ENCODE assay signal across 7 mouse cellular contexts in genomic region chr1:181150431-181150826, GRCm38 (mm10). TPM values are rescaled to one million over a fixed set of nuclear protein-coding genes. Genes with fewer than 3 reads are reported as not detected.
DNase-seq lines count a peak whose midpoint lies in the region; ATAC-seq and TF ChIP-seq lines count a peak whose summit lies in the region.

No protein-coding gene starts in this region.

- H3K27me3 ChIP-seq in lung, postnatal 0 days (replicated peaks; ENCODE audit: insufficient read depth, low read length), result no peaks in the 10 kb centered on the region
- H3K27me3 ChIP-seq in forebrain, embryonic 13.5 days, result no peaks in the 10 kb centered on the region
- no peaks in the 10 kb centered on the region for H3K27me3 ChIP-seq in limb, embryonic 14.5 days (ENCODE audit: control insufficient read depth, insufficient read depth, low read length)
- H3K27me3 ChIP-seq in stomach, postnatal 0 days (ENCODE audit: control insufficient read depth, insufficient read depth, low read length), result no peaks in the 10 kb centered on the region

- DNase-seq in lung, postnatal 0 days (ENCODE audit: low spot score), result no peak
- DNase-seq in lung, adult 2 months, result no peak
- no peak for DNase-seq in limb, embryonic 14.5 days (ENCODE audit: low spot score)
- no peak for DNase-seq in stomach, postnatal 0 days (ENCODE audit: low spot score)
- no peak for DNase-seq in layer of hippocampus, postnatal 10 days (ENCODE audit: low spot score in 2 of 2)
- DNase-seq in kidney, adult 9 months, result no peak

- ATAC-seq in lung, postnatal 0 days, result 0 out of 2 replicates have a peak, but pooled peaks have one; percentile 6
- peak; percentile 48 for ATAC-seq in forebrain, embryonic 13.5 days
- peak; percentile 9; the same call in 1 of the 2 replicates for ATAC-seq in limb, embryonic 14.5 days (ENCODE audit: low FRiP score, low read depth)
- ATAC-seq in stomach, postnatal 0 days (ENCODE audit: low FRiP score, low TSS enrichment), result no peak

- H3K36me3 ChIP-seq in lung, postnatal 0 days (ENCODE audit: insufficient read depth, low read length), result no peaks in the 10 kb centered on the region
- peaks cover 16% of the 10 kb centered on the region for H3K36me3 ChIP-seq in forebrain, embryonic 13.5 days (ENCODE audit: poor library complexity, severe bottlenecking)
- H3K36me3 ChIP-seq in limb, embryonic 14.5 days (ENCODE audit: control insufficient read depth, insufficient read depth, low read length), result peaks cover 12% of the 10 kb centered on the region
- no peaks in the 10 kb centered on the region for H3K36me3 ChIP-seq in stomach, postnatal 0 days (ENCODE audit: control insufficient read depth, insufficient read depth, low read length)

- no peak overlapping the region for H3K27ac ChIP-seq in lung, postnatal 0 days (ENCODE audit: low read length)
- H3K27ac ChIP-seq in forebrain, embryonic 13.5 days, result no peak overlapping the region
- no peak overlapping the region for H3K27ac ChIP-seq in limb, embryonic 14.5 days (replicated peaks; ENCODE audit: low read depth, low read length)
- H3K27ac ChIP-seq in stomach, postnatal 0 days (replicated peaks), result no peak overlapping the region; the same call in 1 of the 2 replicates

- 64% methylated on average over 3 of the region's 3 CpGs for WGBS in lung, postnatal 0 days
- 71% methylated on average over 3 of the region's 3 CpGs for WGBS in lung, adult 2 months
- 68% methylated on average over 3 of the region's 3 CpGs for WGBS in forebrain, embryonic 13.5 days
- 70% methylated on average over 3 of the region's 3 CpGs for WGBS in limb, embryonic 14.5 days
- WGBS in stomach, postnatal 0 days, result 61% methylated on average over 3 of the region's 3 CpGs

- no peak for TF ChIP-seq EP300 in lung, postnatal 0 days (IDR thresholded peaks at IDR 0.05)
- no peak for TF ChIP-seq EP300 in stomach, postnatal 0 days (optimal IDR thresholded peaks at IDR 0.05)

- H3K9me3 ChIP-seq in lung, postnatal 0 days (ENCODE audit: low read length), result no peaks in the 10 kb centered on the region
- H3K9me3 ChIP-seq in forebrain, embryonic 13.5 days (replicated peaks), result no peaks in the 10 kb centered on the region
- H3K9me3 ChIP-seq in limb, embryonic 14.5 days (ENCODE audit: control insufficient read depth, low read length), result no peaks in the 10 kb centered on the region
- no peaks in the 10 kb centered on the region for H3K9me3 ChIP-seq in stomach, postnatal 0 days (ENCODE audit: control insufficient read depth, low read length)

- no peak for TF ChIP-seq POLR2A in lung, adult 2 months (IDR thresholded peaks at IDR 0.05; ENCODE audit: borderline replicate concordance, extremely low read depth, low read depth, low read length)
- TF ChIP-seq POLR2A in limb, embryonic 14.5 days (IDR thresholded peaks at IDR 0.05; ENCODE audit: borderline replicate concordance, extremely low read depth, insufficient read depth, insufficient read length), result no peak

- H3K4me1 ChIP-seq in lung, postnatal 0 days (ENCODE audit: insufficient read depth, low read depth, low read length), result peaks cover 7% of the 10 kb centered on the region; the same call in 1 of the 2 replicates
- peaks cover 2% of the 10 kb centered on the region; the same call in 1 of the 2 replicates for H3K4me1 ChIP-seq in lung, adult 2 months (ENCODE audit: control insufficient read depth, insufficient read depth, low read length)
- H3K4me1 ChIP-seq in forebrain, embryonic 13.5 days, result peaks cover 36% of the 10 kb centered on the region
- H3K4me1 ChIP-seq in limb, embryonic 14.5 days (ENCODE audit: control insufficient read depth, insufficient read depth, low read length), result peaks cover 8% of the 10 kb centered on the region; the same call in 1 of the 2 replicates
- no peaks in the 10 kb centered on the region for H3K4me1 ChIP-seq in stomach, postnatal 0 days (replicated peaks; ENCODE audit: control insufficient read depth, insufficient read depth)

- no peak for TF ChIP-seq CTCF in lung, postnatal 0 days (IDR thresholded peaks at IDR 0.05)
- TF ChIP-seq CTCF in lung, adult 2 months (IDR thresholded peaks at IDR 0.05; ENCODE audit: insufficient read depth, low read length), result no peak
- no peak for TF ChIP-seq CTCF in stomach, postnatal 0 days (IDR thresholded peaks at IDR 0.05; ENCODE audit: low read depth)

- no peak overlapping the region for H3K4me2 ChIP-seq in lung, postnatal 0 days (replicated peaks; ENCODE audit: low read depth, low read length)
- 0 out of 2 replicates have a peak overlapping the region, but pooled peaks have one; percentile 72 for H3K4me2 ChIP-seq in forebrain, embryonic 13.5 days
- H3K4me2 ChIP-seq in limb, embryonic 14.5 days (replicated peaks; ENCODE audit: low read depth, low read length, severe bottlenecking), result no peak overlapping the region
- H3K4me2 ChIP-seq in stomach, postnatal 0 days (replicated peaks; ENCODE audit: low read depth), result no peak overlapping the region; the same call in 1 of the 2 replicates

- H3K9ac ChIP-seq in lung, postnatal 0 days (replicated peaks; ENCODE audit: low read depth), result no peak overlapping the region
- no peak overlapping the region for H3K9ac ChIP-seq in forebrain, embryonic 13.5 days
- H3K9ac ChIP-seq in limb, embryonic 14.5 days (ENCODE audit: low read depth, low read length, severe bottlenecking), result no peak overlapping the region
- no peak overlapping the region for H3K9ac ChIP-seq in stomach, postnatal 0 days (ENCODE audit: low read length)

- no peak overlapping the region for H3K4me3 ChIP-seq in lung, postnatal 0 days (ENCODE audit: low read depth, low read length)
- H3K4me3 ChIP-seq in lung, adult 2 months (replicated peaks; ENCODE audit: extremely low read depth, low read depth, low read length), result no peak overlapping the region
- H3K4me3 ChIP-seq in forebrain, embryonic 13.5 days, result peak overlapping the region; percentile 55; the same call in 1 of the 2 replicates
- peak overlapping the region; percentile 90 for H3K4me3 ChIP-seq in limb, embryonic 14.5 days (replicated peaks; ENCODE audit: low read length)
- H3K4me3 ChIP-seq in stomach, postnatal 0 days (ENCODE audit: low read depth, low read length), result peak overlapping the region; percentile 93; the same call in 1 of the 2 replicates

RNA-seq across cellular contexts. Expression of gene Cnih4, which starts 5.9 kb away (rescaled TPM):
- polyA plus RNA-seq in lung, postnatal 0 days (2015; fragmentation: Nextera tagmentation; extraction: Ambion mirVana), result 95.4 and 115 TPM in 2 replicates
- 10.0 and 11.4 TPM in 2 replicates for polyA plus RNA-seq in lung, adult 2 months (2012; rRNA removed)
- polyA plus RNA-seq in forebrain, embryonic 13.5 days (2015; fragmentation: Nextera tagmentation; extraction: Ambion mirVana), result 94.9 and 99.5 TPM in 2 replicates
- 24.3 and 26.6 TPM in 2 replicates for polyA plus RNA-seq in limb, embryonic 14.5 days (2012; rRNA removed)
- polyA plus RNA-seq in limb, embryonic 14.5 days (2014; fragmentation: Nextera tagmentation; extraction: Ambion mirVana), result 90.5 and 99.3 TPM in 2 replicates
- 116 and 118 TPM in 2 replicates for polyA plus RNA-seq in stomach, postnatal 0 days (2015; fragmentation: Nextera tagmentation; extraction: Ambion mirVana)
- total RNA-seq in layer of hippocampus, postnatal 10 days (2021), result 10 to 100 TPM; 21.3 to 23.0 TPM

RNA-seq across cellular contexts. Expression of gene Nvl, which starts 6.4 kb away (rescaled TPM):
- 13.3 and 13.4 TPM in 2 replicates for polyA plus RNA-seq in lung, postnatal 0 days (2015; fragmentation: Nextera tagmentation; extraction: Ambion mirVana)
- 5.7 and 7.4 TPM in 2 replicates for polyA plus RNA-seq in lung, adult 2 months (2012; rRNA removed)
- polyA plus RNA-seq in forebrain, embryonic 13.5 days (2015; fragmentation: Nextera tagmentation; extraction: Ambion mirVana), result 41.7 and 44.1 TPM in 2 replicates
- 69.1 and 79.4 TPM in 2 replicates for polyA plus RNA-seq in limb, embryonic 14.5 days (2012; rRNA removed)
- polyA plus RNA-seq in limb, embryonic 14.5 days (2014; fragmentation: Nextera tagmentation; extraction: Ambion mirVana), result 37.0 and 42.7 TPM in 2 replicates
- 11.1 and 12.1 TPM in 2 replicates for polyA plus RNA-seq in stomach, postnatal 0 days (2015; fragmentation: Nextera tagmentation; extraction: Ambion mirVana)
- 10 to 100 TPM; 29.8 to 31.8 TPM for total RNA-seq in layer of hippocampus, postnatal 10 days (2021)

Comparison
In these comparisons a context has a peak if more than half of its experiments do, and no peak if none do; other contexts are left out.
1. H3K4me3 ChIP-seq: peak in forebrain, embryonic 13.5 days (single experiment), limb, embryonic 14.5 days (single experiment) and stomach, postnatal 0 days (single experiment); none in lung, postnatal 0 days (single experiment) and lung, adult 2 months (single experiment).